Mouse (Mus musculus) midbrain, embryonic 15.5 days (tissue): ENCODE results near the gene Daam1. TPM values are rescaled to one million over a fixed set of nuclear protein-coding genes. Genes with fewer than 3 reads are reported as not detected.

ENCODE experiments used
- ATAC-seq: fragments of 200-750 bp; cut with Nextera tagmentation; replicated peaks from 2 replicates; pipeline ENCODE4 v1.8.0; 2017; ENCODE audit warnings: moderate TSS enrichment
- H3K27ac ChIP-seq: fragments of 300-500 bp; sonication (generic); 2 replicates; pipeline ENCODE4 v1.5.1; 2015; ENCODE audit warnings: mild to moderate bottlenecking, inconsistent platforms
- H3K27me3 ChIP-seq: fragments of 300-500 bp; sonication (generic); replicated peaks from 2 replicates; pipeline ENCODE4 v1.6.1; 2015; ENCODE audit warnings: inconsistent platforms
- H3K36me3 ChIP-seq: fragments of 300-500 bp; sonication (generic); replicated peaks from 2 replicates; pipeline ENCODE4 v1.6.1; 2015; ENCODE audit warnings: inconsistent platforms
- H3K4me1 ChIP-seq: fragments of 300-500 bp; sonication (generic); 2 replicates; pipeline ENCODE4 v1.6.1; 2015; ENCODE audit warnings: inconsistent platforms
- H3K4me2 ChIP-seq: fragments of 300-500 bp; sonication (generic); 2 replicates; pipeline ENCODE4 v1.6.1; 2015; ENCODE audit warnings: inconsistent platforms, mild to moderate bottlenecking, moderate library complexity
- H3K4me3 ChIP-seq: fragments of 300-500 bp; sonication (generic); 2 replicates; pipeline ENCODE4 v1.5.1; 2015; ENCODE audit warnings: mild to moderate bottlenecking, inconsistent platforms
- H3K9ac ChIP-seq: fragments of 300-500 bp; sonication (generic); 2 replicates; pipeline ENCODE4 v1.6.1; 2015; ENCODE audit warnings: mild to moderate bottlenecking, inconsistent platforms
- H3K9me3 ChIP-seq: fragments of 300-500 bp; sonication (generic); 2 replicates; pipeline ENCODE4 v1.6.1; 2016; ENCODE audit warnings: inconsistent platforms
- WGBS: fragments of 180-500 bp; shearing (Covaris S2); methylation state at CpG from one replicate; pipeline ENCODE4 v1.1.7; 2015; ENCODE audit warnings: mixed read lengths; 5-methylcytosine and 5-hydroxymethylcytosine counted together
- polyA plus RNA-seq: library from polyadenylated mRNA; unstranded; fragments of >200 nt; fragmentation: Nextera tagmentation; extraction: Ambion mirVana; gene quantifications from 2 replicates; pipeline ENCODE4 v1.2.1, GENCODE M21; 2015

Daam1 gene
- polyA plus RNA-seq, 1 experiment from 2014 or later, result 31.4 TPM

DNA sequence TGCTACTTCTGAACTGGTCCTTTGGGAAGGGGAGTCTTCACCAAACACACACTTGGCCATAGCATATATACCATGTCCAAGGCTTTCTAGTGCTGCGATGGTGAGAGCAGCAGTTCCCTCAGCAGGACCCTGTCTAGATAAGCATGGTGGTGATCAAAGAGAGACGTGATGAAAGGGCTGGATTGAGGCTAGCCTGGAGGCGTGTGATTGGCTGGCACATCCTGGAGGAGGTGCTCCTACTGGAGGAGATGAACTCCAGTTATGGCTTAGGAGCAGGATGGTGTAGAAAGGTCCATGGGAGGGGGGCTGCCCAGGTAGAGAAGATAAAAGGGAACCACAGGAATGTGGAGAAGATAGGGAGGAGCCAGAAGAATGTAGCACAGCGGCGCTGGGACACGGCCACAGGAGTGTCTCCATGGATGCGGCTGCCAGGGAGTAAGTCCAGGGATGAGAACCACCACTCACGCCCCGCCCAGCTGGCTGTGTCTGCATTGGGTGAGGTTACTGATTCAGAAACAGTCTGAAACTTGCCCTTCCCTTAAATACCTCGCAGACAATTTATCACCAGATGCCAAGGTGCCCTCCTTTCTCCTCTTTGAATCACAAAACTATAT, 152.3 kb downstream of the Daam1 start:
- Histone ChIP-seq H3K27ac (no peak overlapping the region), H3K27me3 (no peaks in the 10 kb centered on the region), H3K9ac (no peak overlapping the region), H3K9me3 (no peaks in the 10 kb centered on the region), H3K4me3 (no peak overlapping the region), H3K36me3 (peaks cover 44% of the 10 kb centered on the region), H3K4me1 (no peaks in the 10 kb centered on the region), H3K4me2 (no peak overlapping the region)
- no peak for ATAC-seq
- WGBS, result 88% methylated on average over 10 of the region's 10 CpGs

- H3K27me3 ChIP-seq, result no peaks in the 10 kb centered on the region
- WGBS, result 95% methylated on average over 2 of the region's 2 CpGs
- H3K4me2 ChIP-seq, result no peak overlapping the region
- peaks cover 54% of the 10 kb centered on the region for H3K36me3 ChIP-seq
- H3K27ac ChIP-seq, result no peak overlapping the region
- no peaks in the 10 kb centered on the region for H3K9me3 ChIP-seq
- ATAC-seq, result no peak
- H3K4me1 ChIP-seq, result no peaks in the 10 kb centered on the region
- H3K4me3 ChIP-seq, result no peak overlapping the region
- H3K9ac ChIP-seq, result no peak overlapping the region
Observed at GRCm38 (mm10) chr12:71987161-71987560, 156.3 kb downstream of the Daam1 start.

- Histone ChIP-seq H3K4me3 (no peak overlapping the region), H3K27me3 (no peaks in the 10 kb centered on the region), H3K9ac (no peak overlapping the region), H3K4me2 (no peak overlapping the region), H3K36me3 (peaks cover 56% of the 10 kb centered on the region), H3K27ac (no peak overlapping the region), H3K4me1 (no peaks in the 10 kb centered on the region), H3K9me3 (no peaks in the 10 kb centered on the region)
- no peak for ATAC-seq
- 86% methylated on average over 4 of the region's 4 CpGs for WGBS
Observed at GRCm38 (mm10) chr12:71987885-71988284, 157.0 kb downstream of the Daam1 start.

- H3K27ac ChIP-seq, result no peak overlapping the region
- no peaks in the 10 kb centered on the region for H3K9me3 ChIP-seq
- no peak overlapping the region for H3K9ac ChIP-seq
- H3K27me3 ChIP-seq, result no peaks in the 10 kb centered on the region
- H3K4me1 ChIP-seq, result no peaks in the 10 kb centered on the region
- H3K4me3 ChIP-seq, result no peak overlapping the region
- WGBS, result 95% methylated on average over 17 of the region's 17 CpGs
- peaks cover 60% of the 10 kb centered on the region for H3K36me3 ChIP-seq
- no peak overlapping the region for H3K4me2 ChIP-seq
- ATAC-seq, result no peak
Observed at GRCm38 (mm10) chr12:71989596-71989995, 158.7 kb downstream of the Daam1 start.

DNA sequence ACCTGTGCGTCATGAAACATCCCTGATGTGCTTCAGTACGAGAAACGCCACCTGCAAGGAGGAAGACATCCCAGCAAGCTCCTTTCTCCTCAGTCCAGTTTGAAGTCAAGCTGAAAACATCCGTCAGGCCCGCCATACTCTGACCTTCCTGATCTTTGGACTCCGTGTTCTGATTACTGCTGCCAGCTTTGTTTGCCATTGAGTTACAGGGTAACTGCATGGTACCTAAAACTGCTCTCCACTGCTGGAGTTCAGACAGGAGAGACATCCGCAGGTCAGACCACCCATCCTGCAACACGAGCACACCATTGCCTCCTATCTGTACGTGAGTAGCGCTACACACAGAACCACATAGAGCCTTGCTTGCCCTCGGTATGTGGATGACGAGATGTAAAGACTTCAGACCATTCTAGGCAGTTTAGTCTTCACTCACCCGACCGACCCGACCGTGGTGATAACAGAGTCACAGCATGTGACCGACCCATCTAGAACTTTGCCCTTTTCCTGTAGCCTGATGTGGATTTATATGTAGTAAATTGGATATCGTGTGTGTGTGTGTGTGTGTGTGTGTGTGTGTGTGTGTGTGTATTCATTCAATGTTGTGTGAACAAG, 161.8 kb downstream of the Daam1 start:
- ATAC-seq, result no peak
- WGBS, result 94% methylated on average over 18 of the region's 18 CpGs
- Histone ChIP-seq H3K4me2 (no peak overlapping the region), H3K36me3 (peaks cover 48% of the 10 kb centered on the region), H3K27me3 (no peaks in the 10 kb centered on the region), H3K27ac (no peak overlapping the region), H3K4me3 (no peak overlapping the region), H3K9ac (no peak overlapping the region), H3K9me3 (no peaks in the 10 kb centered on the region), H3K4me1 (no peaks in the 10 kb centered on the region)

- Histone ChIP-seq H3K27me3 (no peaks in the 10 kb centered on the region), H3K9me3 (no peaks in the 10 kb centered on the region), H3K27ac (no peak overlapping the region), H3K4me3 (no peak overlapping the region), H3K9ac (no peak overlapping the region), H3K4me2 (no peak overlapping the region), H3K36me3 (peaks cover 26% of the 10 kb centered on the region), H3K4me1 (no peaks in the 10 kb centered on the region)
- ATAC-seq, result no peak
- 50% methylated on average over 8 of the region's 8 CpGs for WGBS
Observed at GRCm38 (mm10) chr12:71995831-71996230, 165.0 kb downstream of the Daam1 start.

- Histone ChIP-seq H3K4me2 (no peak overlapping the region), H3K27me3 (no peaks in the 10 kb centered on the region), H3K9ac (no peak overlapping the region), H3K4me3 (no peak overlapping the region), H3K4me1 (no peaks in the 10 kb centered on the region), H3K27ac (no peak overlapping the region), H3K9me3 (no peaks in the 10 kb centered on the region), H3K36me3 (peaks cover 18% of the 10 kb centered on the region)
- no peak for ATAC-seq
- 84% methylated on average over 2 of the region's 2 CpGs for WGBS
Observed at GRCm38 (mm10) chr12:71996920-71997319, 166.0 kb downstream of the Daam1 start.

DNA sequence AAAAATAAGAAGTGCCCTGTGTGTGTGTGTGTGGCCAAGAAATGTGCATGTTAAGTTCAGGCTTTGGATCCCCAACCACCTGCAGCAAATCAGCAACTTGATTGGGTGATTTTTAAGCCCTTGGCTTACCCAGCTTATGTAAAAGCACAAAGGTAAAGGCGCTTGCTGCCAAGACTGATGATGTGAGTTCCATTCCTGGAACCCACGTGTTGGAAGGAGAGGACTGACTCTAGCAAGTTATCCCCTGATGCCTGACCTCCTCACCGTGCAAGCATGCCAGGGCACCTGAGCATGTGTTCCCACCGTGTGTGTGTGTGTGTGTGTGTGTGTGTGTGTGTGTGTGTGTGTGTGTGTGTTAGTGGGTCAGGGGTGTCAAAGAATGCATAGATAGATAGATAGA, 166.5 kb downstream of the Daam1 start:
- H3K4me1 ChIP-seq, result no peaks in the 10 kb centered on the region
- H3K9ac ChIP-seq, result no peak overlapping the region
- H3K27me3 ChIP-seq, result no peaks in the 10 kb centered on the region
- 84% methylated on average over 4 of the region's 4 CpGs for WGBS
- no peaks in the 10 kb centered on the region for H3K9me3 ChIP-seq
- H3K27ac ChIP-seq, result no peak overlapping the region
- ATAC-seq, result no peak
- H3K4me3 ChIP-seq, result no peak overlapping the region
- H3K36me3 ChIP-seq, result peaks cover 17% of the 10 kb centered on the region
- H3K4me2 ChIP-seq, result no peak overlapping the region

DNA sequence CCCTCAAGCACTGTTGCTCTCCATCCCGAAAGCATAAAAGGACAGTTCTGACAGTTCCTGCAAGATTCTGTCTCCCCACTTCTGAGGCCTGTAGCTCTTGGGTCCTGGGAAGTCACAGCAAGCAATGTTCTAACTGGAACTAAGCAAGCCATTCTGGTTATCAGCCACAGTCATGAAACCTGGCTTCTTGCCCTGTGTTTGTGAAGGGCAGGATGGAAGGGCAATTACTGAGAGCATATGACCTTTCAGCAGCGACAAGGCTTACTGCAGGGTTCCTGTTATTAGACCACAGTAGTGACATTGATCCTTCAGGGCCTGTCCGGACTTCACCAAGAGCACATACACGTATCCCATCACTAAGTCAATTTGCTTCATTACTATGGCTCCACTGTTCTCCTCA, 167.8 kb downstream of the Daam1 start:
- Histone ChIP-seq H3K4me2 (no peak overlapping the region), H3K27ac (no peak overlapping the region), H3K9ac (no peak overlapping the region), H3K9me3 (no peaks in the 10 kb centered on the region), H3K36me3 (0 out of 2 replicates have a peak, but pooled peaks cover 5% of the 10 kb centered on the region), H3K27me3 (no peaks in the 10 kb centered on the region), H3K4me1 (no peaks in the 10 kb centered on the region), H3K4me3 (no peak overlapping the region)
- WGBS, result 83% methylated on average over 4 of the region's 4 CpGs
- ATAC-seq, result no peak

DNA sequence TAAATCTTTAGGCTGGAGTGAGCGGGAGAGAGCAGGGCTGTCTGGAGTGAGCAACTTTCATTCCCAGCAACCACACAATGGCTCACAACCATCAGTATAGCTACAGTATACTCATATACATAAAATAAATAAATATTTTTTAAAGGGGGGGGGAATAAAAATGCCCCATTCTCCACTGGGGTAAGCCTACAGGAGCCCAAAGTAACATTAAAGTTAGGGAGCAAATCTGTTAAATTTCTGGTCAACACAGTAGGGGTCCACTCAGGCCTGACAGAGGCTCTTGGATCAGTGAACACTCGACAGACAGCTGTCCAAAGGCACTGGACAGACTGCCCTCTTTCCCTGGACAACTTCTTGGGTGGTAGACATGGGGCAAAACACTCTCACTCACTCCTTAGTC, 168.8 kb downstream of the Daam1 start:
- Histone ChIP-seq H3K9ac (no peak overlapping the region), H3K27ac (no peak overlapping the region), H3K36me3 (no peaks in the 10 kb centered on the region), H3K4me3 (no peak overlapping the region), H3K4me1 (no peaks in the 10 kb centered on the region), H3K27me3 (no peaks in the 10 kb centered on the region), H3K4me2 (no peak overlapping the region), H3K9me3 (no peaks in the 10 kb centered on the region)
- no peak for ATAC-seq
- WGBS, result 81% methylated on average over 2 of the region's 2 CpGs

DNA sequence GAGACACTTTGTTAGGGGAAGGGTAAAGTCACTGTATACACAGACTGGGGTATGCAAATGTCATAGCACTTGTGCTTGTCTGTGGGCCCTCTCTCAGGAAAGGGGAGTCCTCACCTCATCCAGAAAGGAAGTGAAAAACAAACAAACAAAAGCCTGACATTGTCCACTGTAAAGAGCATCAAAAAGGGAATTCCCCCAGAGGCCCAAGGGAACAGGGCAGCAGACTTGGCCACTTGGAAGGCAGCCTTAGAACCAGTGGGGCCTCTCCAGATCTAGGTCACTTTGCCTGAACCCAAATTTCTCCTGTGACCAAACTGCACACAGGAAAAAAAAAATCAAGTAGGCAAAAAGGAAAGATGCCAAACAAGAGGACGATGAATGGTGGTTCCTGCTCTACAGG, 170.9 kb downstream of the Daam1 start:
- WGBS, result 86% methylated on average over 1 of the region's 1 CpGs
- ATAC-seq, result no peak

GRCm38 (mm10) chr12:72005307-72005706, 174.4 kb downstream of the Daam1 start:
- H3K9ac ChIP-seq, result no peak overlapping the region
- H3K36me3 ChIP-seq, result no peaks in the 10 kb centered on the region
- ATAC-seq, result no peak
- H3K27ac ChIP-seq, result no peak overlapping the region
- no peak overlapping the region for H3K4me3 ChIP-seq
- no peaks in the 10 kb centered on the region for H3K27me3 ChIP-seq
- no peaks in the 10 kb centered on the region for H3K9me3 ChIP-seq
- WGBS, result 93% methylated on average over 3 of the region's 3 CpGs
- no peak overlapping the region for H3K4me2 ChIP-seq
- no peaks in the 10 kb centered on the region for H3K4me1 ChIP-seq

More for the DNA sequence above, 170.9 kb downstream of the Daam1 start:
- H3K4me1 ChIP-seq, result no peaks in the 10 kb centered on the region
- H3K27me3 ChIP-seq, result no peaks in the 10 kb centered on the region
- no peak overlapping the region for H3K4me2 ChIP-seq
- H3K9ac ChIP-seq, result no peak overlapping the region
- no peak overlapping the region for H3K4me3 ChIP-seq
- no peaks in the 10 kb centered on the region for H3K9me3 ChIP-seq
- H3K27ac ChIP-seq, result no peak overlapping the region
- H3K36me3 ChIP-seq, result no peaks in the 10 kb centered on the region

DNA sequence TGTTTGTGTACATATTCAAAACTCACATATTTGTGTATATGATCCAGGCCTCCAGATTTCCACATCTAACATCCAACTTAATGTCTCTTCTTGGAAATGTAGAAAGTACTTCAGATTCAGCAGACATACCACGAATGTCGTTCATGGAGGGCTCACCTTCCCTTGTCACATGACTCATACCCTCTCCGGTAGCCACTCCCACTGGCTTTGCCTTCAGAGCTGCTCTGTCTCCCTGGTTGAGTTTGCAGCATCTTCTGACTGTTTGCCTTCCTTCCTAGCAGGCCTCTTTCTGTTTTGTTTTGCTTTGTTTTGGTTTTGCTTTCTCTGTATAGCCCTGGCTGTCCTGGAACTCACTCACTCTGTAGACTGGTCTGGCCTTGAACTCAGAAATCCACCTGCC, 176.8 kb downstream of the Daam1 start:
- H3K9ac ChIP-seq, result no peak overlapping the region
- no peaks in the 10 kb centered on the region for H3K27me3 ChIP-seq
- no peak for ATAC-seq
- no peaks in the 10 kb centered on the region for H3K36me3 ChIP-seq
- no peaks in the 10 kb centered on the region for H3K9me3 ChIP-seq
- no peak overlapping the region for H3K4me2 ChIP-seq
- whole genome bisulfite sequencing, result 85% methylated on average over 3 of the region's 3 CpGs
- H3K4me3 ChIP-seq, result no peak overlapping the region
- no peaks in the 10 kb centered on the region for H3K4me1 ChIP-seq
- H3K27ac ChIP-seq, result no peak overlapping the region
